Mouse (Mus musculus): ENCODE results near the gene Olfr1167. TPM values are rescaled to one million over a fixed set of nuclear protein-coding genes. Genes with fewer than 3 reads are reported as not detected.
"Not testable (repeated sequence)": the region's sequence is repeated elsewhere in the genome, so short reads cannot be mapped to it uniquely, and the experiment has no call there.

Gene Olfr1167
- not detected in 2 replicates for polyA plus RNA-seq (2015; fragmentation: Nextera tagmentation; extraction: Ambion mirVana)

- not testable (repeated sequence) for ATAC-seq (ENCODE audit: low FRiP score, low TSS enrichment); H3K36me3 ChIP-seq (ENCODE audit: control insufficient read depth, insufficient read depth, low read length); DNase-seq (ENCODE audit: low spot score); H3K27me3 ChIP-seq (ENCODE audit: control insufficient read depth, insufficient read depth, low read length); H3K4me1 ChIP-seq (replicated peaks; ENCODE audit: control insufficient read depth, insufficient read depth); H3K4me3 ChIP-seq (ENCODE audit: low read depth, low read length); H3K4me2 ChIP-seq (replicated peaks; ENCODE audit: low read depth); H3K9ac ChIP-seq (ENCODE audit: low read length); H3K9me3 ChIP-seq (ENCODE audit: control insufficient read depth, low read length); H3K27ac ChIP-seq (replicated peaks)
- WGBS: 78% methylated on average over 1 of the region's 1 CpGs
Observed at GRCm38 (mm10) chr2:88155093-88155492, at the start of gene Olfr1167. Olfr1167 (minus strand) TSS chr2:88155193.

- Histone ChIP-seq H3K9ac (ENCODE audit: low read length) (no peak within 1 kb of the TSS), H3K27me3 (ENCODE audit: control insufficient read depth, insufficient read depth, low read length) (no peaks in the 10 kb centered on the region), H3K27ac (replicated peaks) (no peak within 1 kb of the TSS), H3K36me3 (ENCODE audit: control insufficient read depth, insufficient read depth, low read length) (no peaks in the 10 kb centered on the region), H3K4me1 (replicated peaks; ENCODE audit: control insufficient read depth, insufficient read depth) (no peaks in the 10 kb centered on the region), H3K9me3 (ENCODE audit: control insufficient read depth, low read length) (no peaks in the 10 kb centered on the region), H3K4me3 (ENCODE audit: low read depth, low read length) (no peak within 1 kb of the TSS), H3K4me2 (replicated peaks; ENCODE audit: low read depth) (no peak within 1 kb of the TSS)
- 88% methylated on average over 2 of the region's 2 CpGs for WGBS
- DNase-seq (ENCODE audit: low spot score) (no peak), ATAC-seq (ENCODE audit: low FRiP score, low TSS enrichment) (no peak)
- TF ChIP-seq EP300 (optimal IDR thresholded peaks at IDR 0.05): no peak
- TF ChIP-seq CTCF (IDR thresholded peaks at IDR 0.05; ENCODE audit: low read depth): no peak
Observed at GRCm38 (mm10) chr2:88181580-88181979, 26.6 kb upstream of the Olfr1167 start, which contains the start of gene Olfr1168. Olfr1168 (plus strand) TSS chr2:88181880.

GRCm38 (mm10) chr2:88128172-88128571, 26.8 kb downstream of the Olfr1167 start, which contains the start of gene Olfr1166:
Olfr1166 (minus strand) TSS chr2:88128272.
- Histone ChIP-seq H3K4me2 (replicated peaks; ENCODE audit: low read depth) (no peak within 1 kb of the TSS), H3K36me3 (ENCODE audit: control insufficient read depth, insufficient read depth, low read length) (no peaks in the 10 kb centered on the region), H3K4me1 (replicated peaks; ENCODE audit: control insufficient read depth, insufficient read depth) (no peaks in the 10 kb centered on the region), H3K9me3 (ENCODE audit: control insufficient read depth, low read length) (no peaks in the 10 kb centered on the region), H3K4me3 (ENCODE audit: low read depth, low read length) (no peak within 1 kb of the TSS), H3K9ac (ENCODE audit: low read length) (no peak within 1 kb of the TSS), H3K27ac (replicated peaks) (no peak within 1 kb of the TSS), H3K27me3 (ENCODE audit: control insufficient read depth, insufficient read depth, low read length) (no peaks in the 10 kb centered on the region)
- DNase-seq (ENCODE audit: low spot score) (no peak), ATAC-seq (ENCODE audit: low FRiP score, low TSS enrichment) (no peak)
- WGBS: 81% methylated on average over 1 of the region's 1 CpGs
- no peak for TF ChIP-seq CTCF (IDR thresholded peaks at IDR 0.05; ENCODE audit: low read depth)
- TF ChIP-seq EP300 (optimal IDR thresholded peaks at IDR 0.05): no peak

Other genes starting within 250 kb of the Olfr1167 start
- not detected in 2 replicates for gene Olfr1155, start 210.1 kb downstream of the Olfr1167 start, polyA plus RNA-seq (2015; fragmentation: Nextera tagmentation; extraction: Ambion mirVana)
- not detected in 2 replicates for gene Olfr1156, start 202.1 kb downstream of the Olfr1167 start, polyA plus RNA-seq (2015; fragmentation: Nextera tagmentation; extraction: Ambion mirVana)
- gene Olfr1157, start 186.9 kb downstream of the Olfr1167 start, polyA plus RNA-seq (2015; fragmentation: Nextera tagmentation; extraction: Ambion mirVana): not detected in 2 replicates
- not detected in 2 replicates for gene Olfr74, start 180.5 kb downstream of the Olfr1167 start, polyA plus RNA-seq (2015; fragmentation: Nextera tagmentation; extraction: Ambion mirVana)
- gene Olfr1158, start 165.1 kb downstream of the Olfr1167 start, polyA plus RNA-seq (2015; fragmentation: Nextera tagmentation; extraction: Ambion mirVana): not detected in 2 replicates
- gene Olfr1160, start 146.9 kb downstream of the Olfr1167 start, polyA plus RNA-seq (2015; fragmentation: Nextera tagmentation; extraction: Ambion mirVana): 0.04 TPM in 1 of 2 replicates, not detected in the other
- gene Olfr1161, start 132.4 kb downstream of the Olfr1167 start, polyA plus RNA-seq (2015; fragmentation: Nextera tagmentation; extraction: Ambion mirVana): not detected in 2 replicates
- gene Olfr73, start 117.5 kb downstream of the Olfr1167 start, polyA plus RNA-seq (2015; fragmentation: Nextera tagmentation; extraction: Ambion mirVana): not detected in 2 replicates
- 0.02 TPM in 1 of 2 replicates, not detected in the other for gene Olfr1162, start 104.1 kb downstream of the Olfr1167 start, polyA plus RNA-seq (2015; fragmentation: Nextera tagmentation; extraction: Ambion mirVana)
- not detected in 2 replicates for gene Olfr1163, start 83.4 kb downstream of the Olfr1167 start, polyA plus RNA-seq (2015; fragmentation: Nextera tagmentation; extraction: Ambion mirVana)
- gene Olfr1164, start 61.2 kb downstream of the Olfr1167 start, polyA plus RNA-seq (2015; fragmentation: Nextera tagmentation; extraction: Ambion mirVana): not detected in 2 replicates
- gene Olfr1166, start 26.9 kb downstream of the Olfr1167 start, polyA plus RNA-seq (2015; fragmentation: Nextera tagmentation; extraction: Ambion mirVana): not detected in 2 replicates
- not detected in 2 replicates for gene Olfr1168, start 26.7 kb upstream of the Olfr1167 start, polyA plus RNA-seq (2015; fragmentation: Nextera tagmentation; extraction: Ambion mirVana)
- 0.04 TPM in 1 of 2 replicates, not detected in the other for gene Olfr1170, start 73.1 kb upstream of the Olfr1167 start, polyA plus RNA-seq (2015; fragmentation: Nextera tagmentation; extraction: Ambion mirVana)
- gene Olfr1173, start 124.7 kb upstream of the Olfr1167 start, polyA plus RNA-seq (2015; fragmentation: Nextera tagmentation; extraction: Ambion mirVana): 0.01 TPM in 1 of 2 replicates, not detected in the other
- not detected in 2 replicates for gene Olfr1174-ps, start 159.9 kb upstream of the Olfr1167 start, polyA plus RNA-seq (2015; fragmentation: Nextera tagmentation; extraction: Ambion mirVana)
- not detected in 2 replicates for gene Olfr1175-ps, start 172.0 kb upstream of the Olfr1167 start, polyA plus RNA-seq (2015; fragmentation: Nextera tagmentation; extraction: Ambion mirVana)
- gene Olfr1176, start 181.5 kb upstream of the Olfr1167 start, polyA plus RNA-seq (2015; fragmentation: Nextera tagmentation; extraction: Ambion mirVana): not detected in 2 replicates
- gene Olfr1177-ps, start 191.3 kb upstream of the Olfr1167 start, polyA plus RNA-seq (2015; fragmentation: Nextera tagmentation; extraction: Ambion mirVana): not detected in 2 replicates
- gene Olfr1178, start 231.9 kb upstream of the Olfr1167 start, polyA plus RNA-seq (2015; fragmentation: Nextera tagmentation; extraction: Ambion mirVana): 0.04 TPM in 1 of 2 replicates, not detected in the other